Mouse (Mus musculus) heart, embryonic 13.5 days (tissue): Measurements from ENCODE around the gene Zfp976. TPM values are rescaled to one million over a fixed set of nuclear protein-coding genes. Genes with fewer than 3 reads are reported as not detected.

Experiments
- microRNA-seq: library from miRNA; unstranded; fragments of <30 nt; microRNA quantifications from one replicate; pipeline ENCODE4, GENCODE M21; 2016
- polyA plus RNA-seq: library from polyadenylated mRNA; unstranded; fragments of >200 nt; fragmentation: Nextera tagmentation; extraction: Ambion mirVana; gene quantifications from 2 replicates; pipeline ENCODE4 v1.2.1, GENCODE M21; 2015

The Zfp976 gene
- polyA plus RNA-seq, 1 experiment from 2014 or later, result 1.7 TPM

Small RNA genes within 50 kb of the gene (microRNA-seq; reads per million reads assigned to microRNA genes)
- gene Gm24938, result not detected

Other genes with a start within 250 kb of the Zfp976 start
- not detected in 2 replicates for gene 4933421I07Rik, start 194.5 kb downstream of the Zfp976 start, polyA plus RNA-seq
- gene Zfp141, start 136.8 kb downstream of the Zfp976 start, polyA plus RNA-seq, result 4.7 and 5.3 TPM in 2 replicates
- not detected in 2 replicates for gene Gm21028, start 64.0 kb downstream of the Zfp976 start, polyA plus RNA-seq
- 1.3 and 1.5 TPM in 2 replicates for gene Zfp977, start 50.0 kb downstream of the Zfp976 start, polyA plus RNA-seq
- gene Zfp975, start 50.2 kb upstream of the Zfp976 start, polyA plus RNA-seq, result 5.9 and 6.9 TPM in 2 replicates
- gene Gm17067, start 84.4 kb upstream of the Zfp976 start, polyA plus RNA-seq, result not detected in 2 replicates
- gene Vmn2r62, start 150.9 kb upstream of the Zfp976 start, polyA plus RNA-seq, result not detected in 2 replicates
- gene Gm2381, start 224.6 kb upstream of the Zfp976 start, polyA plus RNA-seq, result not detected in 2 replicates